Mouse (Mus musculus): ENCODE data around the gene Adcy7.

DNA sequence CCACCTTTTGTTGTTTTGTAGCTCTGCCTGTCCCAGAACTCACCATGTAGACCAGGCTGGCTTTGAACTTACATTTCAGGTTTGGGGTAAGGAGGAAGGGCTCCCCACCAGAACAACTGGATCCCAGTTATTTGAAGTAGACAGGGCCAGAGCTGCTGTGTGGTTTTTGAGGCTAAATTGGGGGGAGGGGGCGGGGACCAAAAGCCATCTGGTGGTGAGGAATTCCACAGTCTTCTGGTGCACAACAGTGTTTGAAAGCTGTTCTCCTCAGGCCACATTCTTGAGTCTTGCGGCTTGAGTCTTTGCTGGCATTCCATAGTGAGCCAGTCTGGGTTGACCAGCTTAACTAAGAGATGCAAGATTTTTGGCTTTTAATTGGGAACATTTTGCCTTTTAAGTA is 6.7 kb upstream of the Adcy7 start:
- no peak for TF ChIP-seq CTCF (IDR thresholded peaks at IDR 0.05; ENCODE audit: borderline replicate concordance, insufficient read depth, low read depth, low read length)
- TF ChIP-seq POLR2A (IDR thresholded peaks at IDR 0.05; ENCODE audit: borderline replicate concordance, insufficient read depth, low read length): no peak

All from cerebellum, adult 2 months (tissue).